Mouse (Mus musculus) kidney, postnatal 0 days (tissue): Measurements from ENCODE around the gene Eps15l1. TPM values are rescaled to one million over a fixed set of nuclear protein-coding genes. Genes with fewer than 3 reads are reported as not detected.
A peak's percentile ranks its signal among the peaks of the same experiment; 100 is the strongest.

Source experiments
- ATAC-seq: fragments of 200-750 bp; cut with Nextera tagmentation; replicated peaks from 2 replicates; pipeline ENCODE4 v1.8.0; 2017; ENCODE audit warnings: low read depth, moderate number of reproducible peaks, moderate TSS enrichment, moderate library complexity; ENCODE audit not compliant: low FRiP score
- DNase-seq: peaks from one replicate; pipeline ENCODE4 v3.0.0-alpha.2; 2016; ENCODE audit warnings: low spot score
- H3K27ac ChIP-seq: fragments of 300-500 bp; sonication (generic); 2 replicates; pipeline ENCODE4 v1.5.1; 2014; ENCODE audit warnings: mild to moderate bottlenecking
- H3K27me3 ChIP-seq: fragments of 300-500 bp; sonication (generic); 2 replicates; pipeline ENCODE4 v1.6.1; 2014; ENCODE audit warnings: low read length, mixed read lengths; ENCODE audit not compliant: insufficient read depth
- H3K36me3 ChIP-seq: fragments of 300-500 bp; sonication (generic); 2 replicates; pipeline ENCODE4 v1.6.1; 2014; ENCODE audit warnings: low read length, mixed read lengths; ENCODE audit not compliant: insufficient read depth
- H3K4me1 ChIP-seq: fragments of 300-500 bp; sonication (generic); replicated peaks from 2 replicates; pipeline ENCODE4 v1.6.1; 2014; ENCODE audit warnings: antibody characterized with exemption, low read length, mixed read lengths; ENCODE audit not compliant: insufficient read depth
- H3K4me2 ChIP-seq: fragments of 300-500 bp; sonication (generic); 2 replicates; pipeline ENCODE4 v1.6.1; 2014; ENCODE audit warnings: mild to moderate bottlenecking, low read length, moderate library complexity, mixed read lengths
- H3K4me3 ChIP-seq: fragments of 300-500 bp; sonication (generic); replicated peaks from 2 replicates; pipeline ENCODE4 v1.5.1; 2014; ENCODE audit warnings: low read depth, low read length
- H3K9ac ChIP-seq: fragments of 300-500 bp; sonication (generic); 2 replicates; pipeline ENCODE4 v1.6.1; 2014; ENCODE audit warnings: low read depth, low read length
- H3K9me3 ChIP-seq: fragments of 300-500 bp; sonication (generic); replicated peaks from 2 replicates; pipeline ENCODE4 v1.6.1; 2016; ENCODE audit warnings: low read length, inconsistent platforms, mixed read lengths
- CTCF ChIP-seq: IDR thresholded peaks from 2 replicates; pipeline ENCODE4 v1.5.1; 2016; ENCODE audit warnings: antibody characterized with exemption, low read depth, mild to moderate bottlenecking, moderate library complexity
- WGBS: fragments of 180-500 bp; shearing (Covaris S2); extraction: QIAGEN DNeasy Blood & Tissue Kit; methylation state at CpG from one replicate; pipeline ENCODE4 v1.1.7; 2014; 5-methylcytosine and 5-hydroxymethylcytosine counted together
- polyA plus RNA-seq: library from polyadenylated mRNA; unstranded; fragments of >200 nt; fragmentation: Nextera tagmentation; extraction: Ambion mirVana; gene quantifications from 2 replicates; pipeline ENCODE4 v1.2.1, GENCODE M21; 2015

The Eps15l1 gene
- polyA plus RNA-seq, 1 experiment from 2014 or later = 32.5 TPM

DNA sequence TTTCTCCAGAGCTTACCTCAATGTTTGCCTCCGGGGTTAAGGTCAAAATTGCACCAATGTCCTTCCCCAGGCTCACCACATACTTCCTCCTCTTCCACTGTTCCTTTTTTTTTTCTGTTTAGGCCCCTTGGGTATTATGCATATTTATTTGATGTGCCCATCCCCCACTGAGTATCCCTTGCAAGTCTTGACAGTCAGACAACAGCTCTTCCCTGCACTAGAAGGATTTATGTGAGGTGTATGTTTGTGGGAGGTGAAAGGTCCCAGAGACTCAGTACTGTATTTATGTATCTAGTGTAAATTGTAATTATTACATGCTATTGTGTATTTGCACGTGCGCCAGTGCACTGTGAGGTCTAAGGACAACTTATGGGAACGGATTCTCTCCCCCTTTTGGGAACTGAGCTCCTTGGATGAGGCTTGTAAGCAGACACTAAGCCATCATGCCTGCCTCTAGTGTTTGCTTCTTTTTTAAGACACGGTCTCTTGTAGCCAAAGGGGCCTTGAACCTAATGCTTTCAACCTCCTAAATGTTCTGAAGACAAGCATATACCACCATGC is 103.4 kb downstream of the Eps15l1 start:
- Histone ChIP-seq H3K4me1 (0 out of 2 replicates have a peak, but pooled peaks cover 13% of the 10 kb centered on the region), H3K4me3 (no peak overlapping the region), H3K9ac (no peak overlapping the region), H3K36me3 (0 out of 2 replicates have a peak, but pooled peaks cover 3% of the 10 kb centered on the region), H3K27ac (no peak overlapping the region), H3K9me3 (no peaks in the 10 kb centered on the region), H3K27me3 (no peaks in the 10 kb centered on the region; the same call in 1 of the 2 replicates), H3K4me2 (no peak overlapping the region)
- no peak for DNase-seq
- TF ChIP-seq CTCF = no peak
- ATAC-seq = no peak
- WGBS = 49% methylated on average over 5 of the region's 5 CpGs

- TF ChIP-seq CTCF = no peak
- ATAC-seq (no peak), DNase-seq (no peak)
- WGBS = 74% methylated on average over 10 of the region's 10 CpGs
- 0 out of 2 replicates have a peak, but pooled peaks cover 3% of the 10 kb centered on the region for H3K36me3 ChIP-seq
- no peaks in the 10 kb centered on the region for H3K9me3 ChIP-seq
- H3K4me3 ChIP-seq = no peak overlapping the region
- H3K4me2 ChIP-seq = no peak overlapping the region
- 0 out of 2 replicates have a peak, but pooled peaks cover 13% of the 10 kb centered on the region for H3K4me1 ChIP-seq
- H3K9ac ChIP-seq = no peak overlapping the region
- H3K27me3 ChIP-seq = no peaks in the 10 kb centered on the region; the same call in 1 of the 2 replicates
- H3K27ac ChIP-seq = no peak overlapping the region
Measured at GRCm38 (mm10) chr8:72316053-72316695, 105.1 kb downstream of the Eps15l1 start.

DNA sequence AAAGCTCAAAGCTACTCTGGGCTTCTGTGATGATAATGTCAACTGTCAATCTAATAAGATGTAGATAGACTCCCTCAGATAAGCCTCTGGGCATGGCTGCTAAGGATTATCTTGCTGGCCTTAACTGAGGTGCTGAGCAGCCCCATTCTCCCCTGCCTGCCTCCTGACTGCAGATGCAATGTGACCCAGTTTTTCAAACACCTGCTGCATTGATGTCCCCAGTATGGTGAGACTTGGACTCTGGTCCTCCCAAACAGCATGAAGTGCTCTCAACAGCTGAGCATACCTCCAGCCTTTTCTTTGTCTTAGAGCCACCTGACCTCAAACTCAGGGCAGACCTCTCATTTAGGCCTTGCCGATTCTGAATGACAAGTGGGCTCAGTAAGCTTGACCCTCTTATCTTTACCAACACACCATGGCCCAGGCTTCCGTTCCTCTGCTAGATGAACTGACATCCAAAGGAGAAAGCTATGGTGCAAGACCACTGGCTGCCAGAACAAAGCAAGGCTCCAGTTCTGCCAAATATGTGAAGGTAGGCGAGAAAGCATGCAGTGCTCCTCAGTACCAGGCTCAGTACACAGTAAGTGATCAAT is 108.2 kb downstream of the Eps15l1 start:
- ATAC-seq = no peak
- DNase-seq = no peak
- Histone ChIP-seq H3K9me3 (no peaks in the 10 kb centered on the region), H3K4me2 (no peak overlapping the region), H3K27me3 (no peaks in the 10 kb centered on the region), H3K4me1 (no peaks in the 10 kb centered on the region), H3K36me3 (no peaks in the 10 kb centered on the region), H3K27ac (no peak overlapping the region), H3K9ac (no peak overlapping the region), H3K4me3 (no peak overlapping the region)
- TF ChIP-seq CTCF = no peak
- 80% methylated on average over 3 of the region's 3 CpGs for WGBS

GRCm38 (mm10) chr8:72310849-72311506 is 110.3 kb downstream of the Eps15l1 start:
- TF ChIP-seq CTCF = no peak
- WGBS = 47% methylated on average over 8 of the region's 8 CpGs
- H3K4me3 ChIP-seq = no peak overlapping the region
- no peaks in the 10 kb centered on the region for H3K9me3 ChIP-seq
- no peaks in the 10 kb centered on the region for H3K36me3 ChIP-seq
- no peaks in the 10 kb centered on the region for H3K27me3 ChIP-seq
- DNase-seq (peak; percentile 46), ATAC-seq (peak; percentile 79; the same call in 1 of the 2 replicates)
- no peaks in the 10 kb centered on the region for H3K4me1 ChIP-seq
- H3K4me2 ChIP-seq = no peak overlapping the region
- H3K27ac ChIP-seq = no peak overlapping the region
- no peak overlapping the region for H3K9ac ChIP-seq

- no peak for TF ChIP-seq CTCF
- H3K36me3 ChIP-seq = no peaks in the 10 kb centered on the region
- H3K4me2 ChIP-seq = no peak overlapping the region
- 48% methylated on average over 6 of the region's 6 CpGs for WGBS
- no peak overlapping the region for H3K4me3 ChIP-seq
- H3K27ac ChIP-seq = no peak overlapping the region
- no peaks in the 10 kb centered on the region for H3K4me1 ChIP-seq
- ATAC-seq = no peak
- H3K27me3 ChIP-seq = no peaks in the 10 kb centered on the region
- DNase-seq = no peak
- no peak overlapping the region for H3K9ac ChIP-seq
- H3K9me3 ChIP-seq = no peaks in the 10 kb centered on the region
Measured at GRCm38 (mm10) chr8:72308276-72308675, 113.0 kb downstream of the Eps15l1 start.

- ATAC-seq (no peak), DNase-seq (no peak)
- H3K4me1 ChIP-seq = no peaks in the 10 kb centered on the region
- TF ChIP-seq CTCF = no peak
- H3K4me2 ChIP-seq = no peak overlapping the region
- no peaks in the 10 kb centered on the region for H3K27me3 ChIP-seq
- H3K36me3 ChIP-seq = no peaks in the 10 kb centered on the region
- no peak overlapping the region for H3K9ac ChIP-seq
- 86% methylated on average over 5 of the region's 5 CpGs for WGBS
- no peaks in the 10 kb centered on the region for H3K9me3 ChIP-seq
- no peak overlapping the region for H3K4me3 ChIP-seq
- no peak overlapping the region for H3K27ac ChIP-seq
Measured at GRCm38 (mm10) chr8:72306913-72307312, 114.3 kb downstream of the Eps15l1 start.
